Mouse (Mus musculus): ENCODE measurements around the gene Etnk1. TPM values are rescaled to one million over a fixed set of nuclear protein-coding genes. Genes with fewer than 3 reads are reported as not detected.

The Etnk1 gene
- polyA plus RNA-seq, 1 experiment from 2014 or later: 42.2 TPM

- DNase-seq (ENCODE audit: low read depth, low spot score) (no peak), ATAC-seq (no peak)
- in situ Hi-C loops (cut with MboI; ENCODE audit: low pct_unique_long_range_greater_than_20kb): loop anchor here (10.0 to 25.0 kb wide), 2 partner anchors 185 to 392 kb away; no protein-coding TSS in a partner anchor
- no peak for TF ChIP-seq CTCF (IDR thresholded peaks at IDR 0.05)
- no peaks in the 10 kb centered on the region for H3K27me3 ChIP-seq
- POLR2A ChIA-PET: no interaction called here
- CTCF ChIA-PET: interaction anchor here (1.0 to 1.9 kb wide), 3 partner anchors 10 to 94 kb away, joined by 3 to 4 read pairs (median 3); no protein-coding TSS in a partner anchor
Observed at GRCm38 (mm10) chr6:143179733-143180132, 12.7 kb downstream of the Etnk1 start.

GRCm38 (mm10) chr6:143180511-143180910 is 13.5 kb downstream of the Etnk1 start:
- ChIA-PET POLR2A (no interaction called here), CTCF (interaction anchor here (1.9 kb wide), 1 partner anchor 10 kb away, joined by 4 read pairs; no protein-coding TSS in a partner anchor)
- no peak for TF ChIP-seq CTCF (IDR thresholded peaks at IDR 0.05)
- ATAC-seq: no peak
- no peak for DNase-seq (ENCODE audit: low read depth, low spot score)
- no peaks in the 10 kb centered on the region for H3K27me3 ChIP-seq
- in situ Hi-C loops (cut with MboI; ENCODE audit: low pct_unique_long_range_greater_than_20kb): loop anchor here (25.0 kb wide), 1 partner anchor 393 kb away; no protein-coding TSS in a partner anchor

- POLR2A ChIA-PET: no interaction called here
- TF ChIP-seq CTCF (IDR thresholded peaks at IDR 0.05): no peak
- peak; percentile 92 for ATAC-seq
- no peaks in the 10 kb centered on the region for H3K27me3 ChIP-seq
- CTCF ChIA-PET: interaction anchor here (1.0 to 2.9 kb wide), 4 partner anchors 9 to 88 kb away, joined by 3 to 22 read pairs (median 4); no protein-coding TSS in a partner anchor
- no peak for DNase-seq (ENCODE audit: low read depth, low spot score)
- in situ Hi-C loops (cut with MboI; ENCODE audit: low pct_unique_long_range_greater_than_20kb): loop anchor here (25.0 kb wide), 1 partner anchor 397 kb away; no protein-coding TSS in a partner anchor
Observed at GRCm38 (mm10) chr6:143184099-143184498, 17.1 kb downstream of the Etnk1 start.

- CTCF ChIA-PET: interaction anchor here (1.0 to 2.9 kb wide), 4 partner anchors 8 to 89 kb away, joined by 3 to 22 read pairs (median 4); no protein-coding TSS in a partner anchor
- POLR2A ChIA-PET: no interaction called here
- in situ Hi-C loops (cut with MboI; ENCODE audit: low pct_unique_long_range_greater_than_20kb): loop anchor here (25.0 kb wide), 1 partner anchor 397 kb away; no protein-coding TSS in a partner anchor
- no peaks in the 10 kb centered on the region for H3K27me3 ChIP-seq
- TF ChIP-seq CTCF (IDR thresholded peaks at IDR 0.05): peak; percentile 22
- DNase-seq (ENCODE audit: low read depth, low spot score) (no peak), ATAC-seq (no peak)
Observed at GRCm38 (mm10) chr6:143184745-143185144, 17.7 kb downstream of the Etnk1 start.

- H3K27me3 ChIP-seq: no peaks in the 10 kb centered on the region
- ATAC-seq: peak; percentile 57
- ChIA-PET POLR2A (no interaction called here), CTCF (no interaction called here)
- TF ChIP-seq CTCF (IDR thresholded peaks at IDR 0.05): no peak
- in situ Hi-C loops (cut with MboI; ENCODE audit: low pct_unique_long_range_greater_than_20kb): loop anchor here (25.0 kb wide), 1 partner anchor 404 kb away; no protein-coding TSS in a partner anchor
- no peak for DNase-seq (ENCODE audit: low read depth, low spot score)
Observed at GRCm38 (mm10) chr6:143190838-143191476, 23.9 kb downstream of the Etnk1 start.

GRCm38 (mm10) chr6:143191477-143192098 is 24.6 kb downstream of the Etnk1 start:
- ChIA-PET CTCF (interaction anchor here (2.1 kb wide), 1 partner anchor 16 kb away, joined by 6 read pairs; no protein-coding TSS in a partner anchor), POLR2A (no interaction called here)
- TF ChIP-seq CTCF (IDR thresholded peaks at IDR 0.05): no peak
- in situ Hi-C loops (cut with MboI; ENCODE audit: low pct_unique_long_range_greater_than_20kb): loop anchor here (25.0 kb wide), 1 partner anchor 404 kb away; no protein-coding TSS in a partner anchor
- H3K27me3 ChIP-seq: no peaks in the 10 kb centered on the region
- ATAC-seq: no peak
- no peak for DNase-seq (ENCODE audit: low read depth, low spot score)

- in situ Hi-C loops (cut with MboI; ENCODE audit: low pct_unique_long_range_greater_than_20kb): loop anchor here (25.0 kb wide), 1 partner anchor 405 kb away; no protein-coding TSS in a partner anchor
- ATAC-seq (no peak), DNase-seq (ENCODE audit: low read depth, low spot score) (no peak)
- POLR2A ChIA-PET: no interaction called here
- no peaks in the 10 kb centered on the region for H3K27me3 ChIP-seq
- TF ChIP-seq CTCF (IDR thresholded peaks at IDR 0.05): no peak
- CTCF ChIA-PET: interaction anchor here (1.1 to 2.1 kb wide), 3 partner anchors 8 to 108 kb away, joined by 3 to 6 read pairs (median 3); no protein-coding TSS in a partner anchor
Observed at GRCm38 (mm10) chr6:143192709-143193108, 25.7 kb downstream of the Etnk1 start.

GRCm38 (mm10) chr6:143193166-143193565 is 26.1 kb downstream of the Etnk1 start:
- DNase-seq (ENCODE audit: low read depth, low spot score) (no peak), ATAC-seq (no peak)
- POLR2A ChIA-PET: no interaction called here
- CTCF ChIA-PET: interaction anchor here (0.7 to 2.1 kb wide), 4 partner anchors 9 to 108 kb away, joined by 3 to 6 read pairs (median 3); no protein-coding TSS in a partner anchor
- in situ Hi-C loops (cut with MboI; ENCODE audit: low pct_unique_long_range_greater_than_20kb): loop anchor here (25.0 kb wide), 1 partner anchor 406 kb away; no protein-coding TSS in a partner anchor
- no peaks in the 10 kb centered on the region for H3K27me3 ChIP-seq
- no peak for TF ChIP-seq CTCF (IDR thresholded peaks at IDR 0.05)

GRCm38 (mm10) chr6:143193641-143194040 is 26.6 kb downstream of the Etnk1 start:
- ChIA-PET CTCF (interaction anchor here (0.7 to 2.1 kb wide), 4 partner anchors 9 to 109 kb away, joined by 3 to 6 read pairs (median 3); no protein-coding TSS in a partner anchor), POLR2A (no interaction called here)
- in situ Hi-C loops (cut with MboI; ENCODE audit: low pct_unique_long_range_greater_than_20kb): loop anchor here (25.0 kb wide), 1 partner anchor 406 kb away; no protein-coding TSS in a partner anchor
- no peak for TF ChIP-seq CTCF (IDR thresholded peaks at IDR 0.05)
- no peak for DNase-seq (ENCODE audit: low read depth, low spot score)
- ATAC-seq: no peak
- H3K27me3 ChIP-seq: no peaks in the 10 kb centered on the region

- no peak for TF ChIP-seq CTCF (IDR thresholded peaks at IDR 0.05)
- DNase-seq (ENCODE audit: low read depth, low spot score): no peak
- H3K27me3 ChIP-seq: no peaks in the 10 kb centered on the region
- ChIA-PET CTCF (interaction anchor here (0.7 to 1.1 kb wide), 2 partner anchors 19 to 87 kb away, joined by 3 read pairs; no protein-coding TSS in a partner anchor), POLR2A (no interaction called here)
- ATAC-seq: no peak
- in situ Hi-C loops (cut with MboI; ENCODE audit: low pct_unique_long_range_greater_than_20kb): loop anchor here (25.0 kb wide), 1 partner anchor 410 kb away; no protein-coding TSS in a partner anchor
Observed at GRCm38 (mm10) chr6:143197053-143197452, 30.0 kb downstream of the Etnk1 start.
